Mouse (Mus musculus): Measurements from ENCODE around the gene Nlrp4f.

The Nlrp4f gene

GRCm38 (mm10) chr13:65205877-65206276 lies at the start of gene Nlrp4f:
Gene Nlrp4f (minus strand): TSS chr13:65205977.
- no peak for DNase-seq

GRCm38 (mm10) chr13:65243273-65243672 lies 37.5 kb upstream of the Nlrp4f start:
- DNase-seq: no peak

- DNase-seq: no peak
Measured at GRCm38 (mm10) chr13:65242319-65242787, 36.6 kb upstream of the Nlrp4f start.

GRCm38 (mm10) chr13:65241627-65242318 lies 36.0 kb upstream of the Nlrp4f start:
- DNase-seq: peak; percentile 44

GRCm38 (mm10) chr13:65241099-65241626 lies 35.4 kb upstream of the Nlrp4f start:
- peak; percentile 99 for DNase-seq

- DNase-seq: peak; percentile 98
Measured at GRCm38 (mm10) chr13:65240509-65241098, 34.8 kb upstream of the Nlrp4f start.

DNA sequence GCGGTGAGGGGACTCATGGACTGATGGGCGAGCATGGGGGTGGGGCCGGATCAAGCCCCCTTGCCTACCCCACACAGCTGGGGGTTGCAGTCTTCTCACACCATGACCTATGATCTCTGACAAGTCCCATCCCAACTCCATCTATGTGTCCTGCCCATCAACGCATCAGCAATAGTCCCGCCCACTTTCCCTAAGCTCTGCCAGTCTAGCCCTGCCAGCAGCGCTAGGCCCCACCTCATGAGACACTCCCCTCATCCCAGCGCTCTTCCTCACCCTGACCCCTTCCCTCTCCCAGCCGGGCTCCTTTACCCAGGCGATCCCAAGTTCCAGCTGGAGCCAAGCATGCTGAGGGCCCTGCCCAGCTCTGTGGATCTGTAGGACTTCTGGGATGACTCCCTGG lies 31.4 kb upstream of the Nlrp4f start:
- no peak for DNase-seq

DNA sequence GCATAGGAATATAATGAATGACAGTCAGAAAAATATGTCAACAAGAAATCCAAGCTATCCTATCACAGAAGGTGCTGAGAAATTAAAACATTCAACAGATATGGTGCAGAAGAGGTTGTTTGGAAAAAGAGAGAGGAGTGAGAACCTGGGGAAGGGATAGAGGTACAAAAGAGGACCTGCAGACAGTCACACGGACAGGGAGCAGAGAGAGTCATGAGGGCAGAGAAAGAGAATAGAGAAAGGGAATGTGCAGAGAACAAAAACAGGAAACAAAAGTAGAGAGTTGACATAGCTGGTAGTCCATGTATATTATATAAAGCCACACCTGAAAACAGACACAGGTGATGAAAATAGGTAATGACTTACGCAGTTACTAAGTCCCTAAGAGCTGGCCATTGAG lies 20.9 kb upstream of the Nlrp4f start:
- DNase-seq: no peak

GRCm38 (mm10) chr13:65225945-65226344 lies 20.2 kb upstream of the Nlrp4f start:
- no peak for DNase-seq

DNA sequence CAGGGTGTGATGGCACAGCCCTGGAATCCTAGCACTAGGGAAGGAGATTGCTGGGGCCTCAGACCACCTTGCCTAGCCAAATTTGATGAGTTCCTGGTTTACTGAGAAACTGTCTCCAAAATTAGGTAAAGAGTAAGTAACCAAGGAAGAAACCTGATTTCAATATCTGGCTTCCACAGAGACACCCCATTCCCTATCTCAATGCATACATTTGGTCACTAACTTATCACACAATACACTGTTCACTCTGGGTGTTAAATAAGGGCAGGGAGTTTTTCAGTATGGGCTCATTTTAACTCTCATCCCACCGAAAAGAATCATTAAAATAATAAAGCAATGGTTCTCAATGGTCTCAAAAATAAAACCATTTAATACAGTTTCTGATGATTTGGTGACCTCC lies 5.1 kb downstream of the Nlrp4f start:
- no peak for DNase-seq

- DNase-seq: peak; percentile 1
Measured at GRCm38 (mm10) chr13:65176472-65177091, 29.2 kb downstream of the Nlrp4f start.

- peak; percentile 56 for DNase-seq
Measured at GRCm38 (mm10) chr13:65175734-65176471, 29.9 kb downstream of the Nlrp4f start.

GRCm38 (mm10) chr13:65174102-65174501 lies 31.7 kb downstream of the Nlrp4f start:
- DNase-seq: no peak

GRCm38 (mm10) chr13:65149940-65150339 lies 55.8 kb downstream of the Nlrp4f start, which contains the start of gene Olfr466:
Gene Olfr466 (plus strand): TSS chr13:65150240.
- no peak for DNase-seq

- DNase-seq: no peak
Measured at GRCm38 (mm10) chr13:65137789-65138188, 68.0 kb downstream of the Nlrp4f start, which contains the start of gene Olfr465-ps1. Gene Olfr465-ps1 (plus strand): TSS chr13:65138089.
